Mouse (Mus musculus): ENCODE results near the gene Slc28a3.
A peak's percentile ranks its signal among the peaks of the same experiment; 100 is the strongest.

Gene Slc28a3

GRCm38 (mm10) chr13:58610716-58611115 lies at the start of gene Slc28a3:
TSS of gene Slc28a3 (minus strand) at chr13:58610877.
- DNase-seq (ENCODE audit: low spot score in 2 of 2) = no peak

- DNase-seq (ENCODE audit: low spot score in 2 of 2) = no peak
Measured at GRCm38 (mm10) chr13:58657987-58658386, 47.3 kb upstream of the Slc28a3 start.

GRCm38 (mm10) chr13:58656885-58657284 lies 46.2 kb upstream of the Slc28a3 start:
- DNase-seq (ENCODE audit: low spot score in 2 of 2) = no peak

- DNase-seq (ENCODE audit: low spot score in 2 of 2) = peak in 1 of 2 experiments; percentile 23
Measured at GRCm38 (mm10) chr13:58655552-58655951, 44.9 kb upstream of the Slc28a3 start.

DNA sequence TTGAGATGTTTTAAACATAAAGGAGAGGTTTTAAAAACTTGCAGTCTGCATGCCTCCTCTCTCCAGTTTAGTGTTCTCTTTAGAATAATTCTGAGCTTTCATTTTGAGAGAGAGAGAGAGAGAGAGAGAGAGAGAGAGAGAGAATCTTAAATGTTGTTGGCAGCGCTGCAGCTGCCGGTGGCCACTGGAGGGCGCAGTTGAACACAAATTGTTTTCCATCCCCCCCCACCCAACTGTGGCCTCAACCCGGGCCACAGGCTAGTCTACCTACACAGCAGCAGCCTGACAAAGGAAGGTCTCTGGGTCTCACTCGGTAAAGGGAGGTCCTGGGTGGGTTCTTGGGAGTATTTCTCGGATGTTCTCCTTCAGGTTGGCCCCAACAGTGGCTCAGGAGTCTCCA lies 29.7 kb upstream of the Slc28a3 start:
- peak in 1 of 2 experiments; percentile 59 for DNase-seq (ENCODE audit: low spot score in 2 of 2)

- DNase-seq (ENCODE audit: low spot score in 2 of 2) = no peak
Measured at GRCm38 (mm10) chr13:58638950-58639349, 28.3 kb upstream of the Slc28a3 start.

DNA sequence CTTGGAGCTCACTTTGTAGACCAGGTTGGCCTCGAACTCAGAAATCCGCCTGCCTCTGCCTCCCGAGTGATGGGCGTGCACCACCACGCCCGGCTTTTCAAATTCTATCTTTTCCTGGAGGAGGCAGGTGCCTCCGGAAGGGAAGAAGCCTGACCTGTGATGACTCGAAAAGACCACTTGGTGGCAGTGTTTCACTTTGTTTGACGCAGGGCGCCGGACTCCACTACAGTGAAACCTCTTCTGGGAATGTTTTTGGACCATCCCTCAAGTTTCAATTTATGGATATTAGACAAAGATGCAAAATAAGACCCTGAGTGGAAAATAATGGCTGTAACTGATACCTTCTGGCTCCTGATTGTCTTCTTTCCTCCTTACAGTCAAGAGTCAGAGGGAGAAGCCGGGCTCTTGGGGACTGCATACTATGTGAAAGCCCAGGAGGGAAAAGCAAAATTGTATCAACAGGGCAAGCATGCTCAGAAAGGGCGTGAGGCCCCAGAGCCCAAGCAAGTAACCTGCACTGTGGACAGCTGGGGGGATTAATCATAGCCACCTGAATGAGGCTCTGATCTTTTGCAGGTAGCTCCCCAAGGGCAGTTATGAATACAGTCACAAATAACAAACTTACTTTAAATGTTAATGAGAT lies 26.8 kb upstream of the Slc28a3 start:
- DNase-seq (ENCODE audit: low spot score in 2 of 2) = peak in 1 of 2 experiments; percentile 31

- no peak for DNase-seq (ENCODE audit: low spot score in 2 of 2)
Measured at GRCm38 (mm10) chr13:58633887-58634286, 23.2 kb upstream of the Slc28a3 start.

GRCm38 (mm10) chr13:58630756-58631155 lies 20.1 kb upstream of the Slc28a3 start:
- no peak for DNase-seq (ENCODE audit: low spot score in 2 of 2)

- no peak for DNase-seq (ENCODE audit: low spot score in 2 of 2)
Measured at GRCm38 (mm10) chr13:58629365-58630050, 18.8 kb upstream of the Slc28a3 start.

- no peak for DNase-seq (ENCODE audit: low spot score in 2 of 2)
Measured at GRCm38 (mm10) chr13:58622647-58623046, 12.0 kb upstream of the Slc28a3 start.

DNA sequence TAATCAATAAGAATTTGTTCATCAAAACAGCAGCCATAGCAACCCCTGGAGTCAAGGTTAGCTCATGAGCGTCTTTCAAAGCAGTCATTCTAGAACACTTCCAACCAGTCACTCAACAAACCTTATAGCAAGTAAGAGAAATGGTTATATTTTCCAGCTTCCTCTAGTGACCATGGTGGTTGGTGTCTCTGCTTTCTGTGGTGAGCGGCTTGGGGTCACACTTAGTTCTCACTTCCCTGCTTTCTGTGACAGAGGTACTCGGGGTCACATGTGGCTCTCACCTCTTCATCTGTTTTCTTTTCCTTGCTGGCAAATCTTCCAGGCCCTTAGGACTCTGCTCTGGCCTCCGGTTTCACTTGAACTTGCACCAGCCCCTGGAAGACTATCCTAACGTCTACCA lies 8.6 kb upstream of the Slc28a3 start:
- DNase-seq (ENCODE audit: low spot score in 2 of 2) = no peak

DNA sequence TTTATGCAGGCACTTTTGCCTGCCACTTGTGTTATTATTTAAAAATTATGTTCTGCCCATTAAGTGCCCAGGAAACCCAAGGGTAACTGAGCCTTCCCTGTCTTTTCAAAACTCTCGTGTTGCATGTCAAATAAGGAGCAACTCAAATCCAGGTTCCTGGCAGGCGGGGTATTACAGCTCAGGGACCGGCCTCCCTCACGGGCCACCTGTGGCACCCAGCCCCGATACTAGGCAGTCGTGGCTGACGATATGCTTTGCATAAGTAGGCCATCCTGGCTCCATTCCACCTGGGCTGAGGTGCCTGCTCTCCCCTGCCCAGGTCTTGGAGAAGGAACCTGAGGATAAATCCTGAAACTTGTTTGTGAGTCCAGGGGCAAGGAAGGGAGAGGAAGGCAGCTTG lies 618 bp downstream of the Slc28a3 start:
- DNase-seq (ENCODE audit: low spot score in 2 of 2) = no peak

DNA sequence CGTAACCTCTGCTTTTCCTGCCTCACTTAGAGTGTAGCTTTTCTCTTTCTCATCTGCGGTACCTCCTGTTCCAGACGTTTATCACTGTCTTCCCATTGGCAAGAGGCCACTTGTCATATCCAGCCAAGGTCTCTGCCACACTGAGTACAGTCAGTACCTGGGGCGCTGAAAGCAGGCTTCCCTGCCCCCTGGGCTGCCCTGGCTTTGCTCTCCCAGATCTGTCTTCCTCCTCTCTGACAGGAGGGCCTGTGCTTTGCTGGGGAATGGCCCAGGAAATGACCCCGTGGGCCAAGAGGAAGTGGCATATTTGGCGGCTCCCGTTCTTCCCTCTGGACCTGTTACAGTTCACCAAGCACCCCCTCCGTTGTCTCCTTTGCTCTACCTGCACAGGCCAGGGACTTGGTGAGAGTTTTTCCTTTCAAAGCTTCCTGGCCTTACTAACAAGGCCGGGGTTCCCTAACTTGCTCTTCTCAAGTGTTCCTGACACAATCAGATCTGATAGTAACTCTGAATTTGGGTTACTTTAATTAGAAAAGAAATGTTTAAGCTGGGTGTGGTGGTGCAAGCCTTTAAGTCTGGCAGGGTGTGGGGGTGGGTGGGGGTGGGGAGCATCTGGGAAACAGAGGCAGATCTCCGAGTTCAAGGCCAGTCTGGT lies 9.3 kb downstream of the Slc28a3 start:
- DNase-seq (ENCODE audit: low spot score in 2 of 2) = no peak

- no peak for DNase-seq (ENCODE audit: low spot score in 2 of 2)
Measured at GRCm38 (mm10) chr13:58598578-58598977, 12.1 kb downstream of the Slc28a3 start.

GRCm38 (mm10) chr13:58593129-58593528 lies 17.5 kb downstream of the Slc28a3 start:
- peak; percentile 10 to 46 for DNase-seq (ENCODE audit: low spot score in 2 of 2)

DNA sequence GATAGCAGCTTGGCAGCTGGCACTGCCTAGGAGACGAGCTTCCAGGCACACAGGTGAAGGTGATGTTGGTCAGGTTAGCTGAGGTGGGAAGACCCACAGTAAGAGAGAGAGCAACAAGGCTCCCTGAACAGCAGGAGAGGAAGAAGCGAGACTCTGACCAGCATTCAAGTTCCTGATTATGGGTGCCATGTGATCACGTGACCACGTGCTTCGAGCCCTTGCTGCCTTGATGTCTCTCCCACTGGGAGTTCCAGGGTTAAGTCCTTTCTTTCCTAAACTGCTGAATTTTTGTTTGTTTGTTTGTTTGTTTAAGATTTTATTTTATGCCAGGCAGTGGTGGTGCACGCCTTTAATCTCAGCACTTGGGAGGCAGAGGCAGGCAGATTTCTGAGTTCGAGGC lies 18.8 kb downstream of the Slc28a3 start:
- no peak for DNase-seq (ENCODE audit: low spot score in 2 of 2)

DNA sequence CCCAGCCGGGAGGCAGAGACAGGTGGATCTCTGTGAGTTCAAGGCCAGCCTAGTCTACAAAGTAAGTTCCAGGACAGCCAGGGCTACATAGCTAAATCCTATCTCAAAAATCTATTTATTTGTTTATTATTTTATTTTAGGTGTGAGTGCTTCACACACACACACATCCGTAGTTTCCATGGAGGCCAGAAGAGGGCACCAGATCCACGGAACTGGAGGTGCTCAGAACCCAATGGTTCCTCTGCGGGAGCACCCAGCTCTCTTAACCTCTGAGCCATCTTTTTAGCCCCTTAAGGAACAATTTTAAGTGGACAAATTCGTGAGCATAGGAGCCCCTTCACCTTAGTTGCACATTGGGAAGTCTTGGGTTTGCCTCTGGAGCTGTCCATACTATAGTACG lies 20.0 kb downstream of the Slc28a3 start:
- peak; percentile 15 to 70 for DNase-seq (ENCODE audit: low spot score in 2 of 2)

GRCm38 (mm10) chr13:58589517-58589858 lies 21.2 kb downstream of the Slc28a3 start:
- peak; percentile 45 to 83 for DNase-seq (ENCODE audit: low spot score in 2 of 2)

DNA sequence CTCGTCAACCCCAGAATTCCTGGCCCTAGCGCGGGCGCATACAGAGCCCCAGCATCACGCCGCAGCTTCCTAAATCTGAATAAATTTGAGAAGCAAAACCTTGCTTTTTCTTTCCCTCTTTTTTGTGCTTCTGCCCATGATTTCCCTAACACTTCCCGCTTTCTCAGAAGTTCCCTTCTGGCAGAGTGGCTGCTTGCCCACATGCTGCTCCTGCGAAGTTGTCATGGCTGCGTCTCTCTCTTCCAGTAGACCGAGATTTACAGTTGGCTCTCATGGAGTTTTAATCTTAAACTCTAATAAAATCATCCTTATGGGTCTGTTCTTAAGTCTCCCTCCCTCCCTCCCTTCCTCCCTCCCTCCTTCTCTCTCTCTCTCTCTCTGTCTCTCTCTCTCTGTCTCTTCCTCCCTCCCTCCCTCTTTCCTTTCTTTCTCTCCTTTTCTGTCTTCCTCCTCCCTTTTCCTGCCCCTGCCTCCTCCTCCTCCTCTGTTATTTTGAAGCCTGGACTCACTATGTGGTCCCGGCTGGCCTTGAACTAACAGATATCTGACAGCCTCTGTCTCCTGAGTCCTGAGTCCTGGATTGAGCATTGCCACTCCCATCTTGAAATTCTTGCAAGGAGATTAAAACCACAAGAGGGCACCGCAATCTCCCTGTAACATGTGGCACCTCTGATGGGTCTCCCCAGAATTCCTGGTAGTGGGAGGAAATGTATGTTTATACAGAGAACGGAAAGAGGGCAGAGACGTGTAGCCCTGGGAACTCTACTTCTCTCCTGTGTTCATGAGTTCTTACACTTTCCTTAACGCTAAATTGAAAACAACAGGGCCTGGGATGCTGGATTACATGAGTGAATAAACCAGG lies 21.8 kb downstream of the Slc28a3 start:
- no peak for DNase-seq (ENCODE audit: low spot score in 2 of 2)

- no peak for DNase-seq (ENCODE audit: low spot score in 2 of 2)
Measured at GRCm38 (mm10) chr13:58587962-58588361, 22.7 kb downstream of the Slc28a3 start.

DNA sequence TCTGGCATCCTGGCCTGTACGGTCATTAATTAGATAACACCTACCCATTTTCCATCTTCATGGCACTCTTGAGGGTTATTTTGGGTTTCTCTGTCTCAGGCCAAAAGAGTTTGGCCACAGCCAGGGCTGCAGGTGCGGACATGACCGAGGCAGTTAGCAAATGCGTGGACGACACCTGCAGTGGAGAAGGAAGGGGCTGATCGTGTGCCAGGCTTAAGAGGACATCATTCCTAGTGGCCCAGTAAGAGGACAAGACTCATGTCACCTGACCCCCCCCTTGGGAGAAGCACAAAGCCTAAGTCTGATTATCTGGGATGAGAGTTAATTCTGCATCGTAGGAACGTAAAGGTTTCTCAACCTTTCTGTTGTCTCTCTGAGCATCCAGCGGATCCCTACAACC lies 44.5 kb downstream of the Slc28a3 start:
- DNase-seq (ENCODE audit: low spot score in 2 of 2) = no peak

Measured in spleen, postnatal 10 days (tissue).